Mouse (Mus musculus) neural tube, embryonic 12.5 days (tissue): ENCODE results near the gene Borcs6. TPM values are rescaled to one million over a fixed set of nuclear protein-coding genes. Genes with fewer than 3 reads are reported as not detected.

Source experiments
- ATAC-seq: fragments of 200-750 bp; cut with Nextera tagmentation; 2 replicates; pipeline ENCODE4 v1.8.0; 2017; ENCODE audit warnings: low read depth, mild to moderate bottlenecking, moderate TSS enrichment, moderate library complexity; ENCODE audit not compliant: low FRiP score
- H3K27ac ChIP-seq: fragments of 300-500 bp; sonication (generic); 2 replicates; pipeline ENCODE4 v1.5.1; 2016
- H3K27me3 ChIP-seq: fragments of 300-500 bp; sonication (generic); replicated peaks from 2 replicates; pipeline ENCODE4 v1.6.1; 2016; ENCODE audit warnings: mild to moderate bottlenecking
- H3K36me3 ChIP-seq: fragments of 300-500 bp; sonication (generic); 2 replicates; pipeline ENCODE4 v1.6.1; 2016; ENCODE audit warnings: mild to moderate bottlenecking
- H3K4me1 ChIP-seq: fragments of 300-500 bp; sonication (generic); 2 replicates; pipeline ENCODE4 v1.6.1; 2016
- H3K4me2 ChIP-seq: fragments of 300-500 bp; sonication (generic); replicated peaks from 2 replicates; pipeline ENCODE4 v1.6.1; 2016; ENCODE audit warnings: mild to moderate bottlenecking
- H3K4me3 ChIP-seq: fragments of 300-500 bp; sonication (generic); 2 replicates; pipeline ENCODE4 v1.5.1; 2016
- H3K9ac ChIP-seq: fragments of 300-500 bp; sonication (generic); 2 replicates; pipeline ENCODE4 v1.6.1; 2016; ENCODE audit warnings: mild to moderate bottlenecking
- H3K9me3 ChIP-seq: fragments of 300-500 bp; sonication (generic); 2 replicates; pipeline ENCODE4 v1.6.1; 2016; ENCODE audit warnings: mild to moderate bottlenecking
- WGBS: fragments of 180-500 bp; shearing (Covaris S2); methylation state at CpG from one replicate; pipeline ENCODE4 v1.1.7; 2016; 5-methylcytosine and 5-hydroxymethylcytosine counted together
- polyA plus RNA-seq: library from polyadenylated mRNA; unstranded; fragments of >200 nt; fragmentation: Nextera tagmentation; extraction: Ambion mirVana; gene quantifications from 2 replicates; pipeline ENCODE4 v1.2.1, GENCODE M21; 2016

Gene Borcs6
- polyA plus RNA-seq, 1 experiment from 2014 or later: 18.9 TPM

GRCm38 (mm10) chr11:69103121-69103520 is 43.6 kb downstream of the Borcs6 start:
- Histone ChIP-seq H3K36me3 (peaks cover 75% of the 10 kb centered on the region), H3K4me1 (peaks cover 23% of the 10 kb centered on the region), H3K27me3 (no peaks in the 10 kb centered on the region), H3K9me3 (no peaks in the 10 kb centered on the region), H3K4me2 (no peak overlapping the region), H3K27ac (no peak overlapping the region), H3K4me3 (no peak overlapping the region), H3K9ac (no peak overlapping the region)
- no peak for ATAC-seq
- WGBS: 97% methylated on average over 14 of the region's 14 CpGs

GRCm38 (mm10) chr11:69103531-69104435 is 44.3 kb downstream of the Borcs6 start:
- WGBS: 91% methylated on average over 15 of the region's 15 CpGs

GRCm38 (mm10) chr11:69104487-69104886 is 45.0 kb downstream of the Borcs6 start:
- Histone ChIP-seq H3K9ac (no peak overlapping the region), H3K9me3 (no peaks in the 10 kb centered on the region), H3K4me2 (no peak overlapping the region), H3K4me3 (no peak overlapping the region), H3K27me3 (no peaks in the 10 kb centered on the region), H3K4me1 (peaks cover 12% of the 10 kb centered on the region), H3K27ac (no peak overlapping the region), H3K36me3 (peaks cover 89% of the 10 kb centered on the region)
- no peak for ATAC-seq
- 93% methylated on average over 14 of the region's 14 CpGs for WGBS

More at GRCm38 (mm10) chr11:69103531-69104435, 44.3 kb downstream of the Borcs6 start:
- Histone ChIP-seq H3K27me3 (no peaks in the 10 kb centered on the region), H3K4me3 (no peak overlapping the region), H3K9ac (no peak overlapping the region), H3K36me3 (peaks cover 82% of the 10 kb centered on the region), H3K27ac (no peak overlapping the region), H3K4me1 (peaks cover 18% of the 10 kb centered on the region), H3K9me3 (no peaks in the 10 kb centered on the region), H3K4me2 (no peak overlapping the region)
- ATAC-seq: no peak

GRCm38 (mm10) chr11:69105227-69105626 is 45.7 kb downstream of the Borcs6 start:
- Histone ChIP-seq H3K4me3 (no peak overlapping the region), H3K9ac (no peak overlapping the region), H3K36me3 (peaks cover 90% of the 10 kb centered on the region), H3K4me1 (peaks cover 5% of the 10 kb centered on the region; the same call in 1 of the 2 replicates), H3K27ac (no peak overlapping the region), H3K4me2 (no peak overlapping the region), H3K27me3 (no peaks in the 10 kb centered on the region), H3K9me3 (no peaks in the 10 kb centered on the region)
- 90% methylated on average over 6 of the region's 6 CpGs for WGBS
- ATAC-seq: no peak

GRCm38 (mm10) chr11:69105796-69106195 is 46.3 kb downstream of the Borcs6 start:
- no peak overlapping the region for H3K4me3 ChIP-seq
- no peak overlapping the region for H3K27ac ChIP-seq
- no peak overlapping the region for H3K9ac ChIP-seq
- H3K9me3 ChIP-seq: no peaks in the 10 kb centered on the region
- peaks cover 87% of the 10 kb centered on the region for H3K36me3 ChIP-seq
- no peak for ATAC-seq
- H3K4me2 ChIP-seq: no peak overlapping the region
- no peaks in the 10 kb centered on the region for H3K4me1 ChIP-seq
- no peaks in the 10 kb centered on the region for H3K27me3 ChIP-seq
- 81% methylated on average over 2 of the region's 2 CpGs for WGBS

GRCm38 (mm10) chr11:69106299-69106698 is 46.8 kb downstream of the Borcs6 start:
- H3K4me2 ChIP-seq: no peak overlapping the region
- no peaks in the 10 kb centered on the region for H3K27me3 ChIP-seq
- H3K9me3 ChIP-seq: no peaks in the 10 kb centered on the region
- WGBS: 94% methylated on average over 11 of the region's 11 CpGs
- H3K27ac ChIP-seq: no peak overlapping the region
- no peak overlapping the region for H3K4me3 ChIP-seq
- ATAC-seq: no peak
- peaks cover 82% of the 10 kb centered on the region for H3K36me3 ChIP-seq
- H3K9ac ChIP-seq: no peak overlapping the region
- H3K4me1 ChIP-seq: no peaks in the 10 kb centered on the region

GRCm38 (mm10) chr11:69106842-69107241 is 47.3 kb downstream of the Borcs6 start:
- Histone ChIP-seq H3K36me3 (peaks cover 77% of the 10 kb centered on the region), H3K9ac (no peak overlapping the region), H3K4me1 (no peaks in the 10 kb centered on the region), H3K27ac (no peak overlapping the region), H3K4me2 (no peak overlapping the region), H3K27me3 (no peaks in the 10 kb centered on the region), H3K9me3 (no peaks in the 10 kb centered on the region), H3K4me3 (no peak overlapping the region)
- no peak for ATAC-seq
- WGBS: 92% methylated on average over 11 of the region's 11 CpGs

- no peaks in the 10 kb centered on the region for H3K4me1 ChIP-seq
- no peak overlapping the region for H3K9ac ChIP-seq
- H3K4me3 ChIP-seq: no peak overlapping the region
- H3K4me2 ChIP-seq: no peak overlapping the region
- no peak overlapping the region for H3K27ac ChIP-seq
- H3K36me3 ChIP-seq: peaks cover 69% of the 10 kb centered on the region
- ATAC-seq: no peak
- H3K27me3 ChIP-seq: no peaks in the 10 kb centered on the region
- 92% methylated on average over 11 of the region's 11 CpGs for WGBS
- no peaks in the 10 kb centered on the region for H3K9me3 ChIP-seq
Measured at GRCm38 (mm10) chr11:69107676-69108075, 48.2 kb downstream of the Borcs6 start.

- H3K9ac ChIP-seq: no peak overlapping the region
- H3K4me2 ChIP-seq: no peak overlapping the region
- no peak overlapping the region for H3K27ac ChIP-seq
- H3K9me3 ChIP-seq: no peaks in the 10 kb centered on the region
- no peak overlapping the region for H3K4me3 ChIP-seq
- 94% methylated on average over 9 of the region's 9 CpGs for whole genome bisulfite sequencing
- H3K27me3 ChIP-seq: no peaks in the 10 kb centered on the region
- no peaks in the 10 kb centered on the region for H3K4me1 ChIP-seq
- H3K36me3 ChIP-seq: peaks cover 63% of the 10 kb centered on the region
- ATAC-seq: no peak
Measured at GRCm38 (mm10) chr11:69108223-69108622, 48.7 kb downstream of the Borcs6 start.

- Histone ChIP-seq H3K27me3 (no peaks in the 10 kb centered on the region), H3K36me3 (peaks cover 53% of the 10 kb centered on the region), H3K4me1 (no peaks in the 10 kb centered on the region), H3K9ac (no peak overlapping the region), H3K9me3 (no peaks in the 10 kb centered on the region), H3K27ac (no peak overlapping the region), H3K4me3 (no peak overlapping the region), H3K4me2 (no peak overlapping the region)
- ATAC-seq: no peak
- 83% methylated on average over 13 of the region's 13 CpGs for WGBS
Measured at GRCm38 (mm10) chr11:69109032-69109900, 49.7 kb downstream of the Borcs6 start.

- WGBS: under 1% methylated on average over 30 of the region's 30 CpGs
- ATAC-seq: 0 out of 2 replicates have a peak, but pooled peaks have one; percentile 29
Measured at GRCm38 (mm10) chr11:69110319-69111046, 51.0 kb downstream of the Borcs6 start.

More at GRCm38 (mm10) chr11:69110319-69111046, 51.0 kb downstream of the Borcs6 start:
- H3K27ac ChIP-seq: no peak overlapping the region
- no peaks in the 10 kb centered on the region for H3K4me1 ChIP-seq
- H3K36me3 ChIP-seq: peaks cover 41% of the 10 kb centered on the region
- peak overlapping the region; percentile 39 for H3K4me3 ChIP-seq
- peak overlapping the region; percentile 56 for H3K4me2 ChIP-seq
- H3K9ac ChIP-seq: no peak overlapping the region; the same call in 1 of the 2 replicates
- H3K9me3 ChIP-seq: no peaks in the 10 kb centered on the region
- no peaks in the 10 kb centered on the region; the same call in 1 of the 2 replicates for H3K27me3 ChIP-seq
